Mouse (Mus musculus): ENCODE data around the gene Tspan5. TPM values are rescaled to one million over a fixed set of nuclear protein-coding genes. Genes with fewer than 3 reads are reported as not detected.

The Tspan5 gene
- 1 to 10 TPM; 1.1 to 2.0 (median 1.7) TPM for total RNA-seq (2022)

GRCm38 (mm10) chr3:138741649-138742565, at the start of gene Tspan5:
Gene Tspan5, plus strand, starts transcription at chr3:138742195.
- DNase-seq (ENCODE audit: low spot score in 2 of 2), result peak; percentile 19 to 47

GRCm38 (mm10) chr3:138692302-138692701, 49.7 kb upstream of the Tspan5 start:
- DNase-seq (ENCODE audit: low spot score in 2 of 2), result no peak

GRCm38 (mm10) chr3:138703399-138703798, 38.6 kb upstream of the Tspan5 start:
- no peak for DNase-seq (ENCODE audit: low spot score in 2 of 2)

DNA sequence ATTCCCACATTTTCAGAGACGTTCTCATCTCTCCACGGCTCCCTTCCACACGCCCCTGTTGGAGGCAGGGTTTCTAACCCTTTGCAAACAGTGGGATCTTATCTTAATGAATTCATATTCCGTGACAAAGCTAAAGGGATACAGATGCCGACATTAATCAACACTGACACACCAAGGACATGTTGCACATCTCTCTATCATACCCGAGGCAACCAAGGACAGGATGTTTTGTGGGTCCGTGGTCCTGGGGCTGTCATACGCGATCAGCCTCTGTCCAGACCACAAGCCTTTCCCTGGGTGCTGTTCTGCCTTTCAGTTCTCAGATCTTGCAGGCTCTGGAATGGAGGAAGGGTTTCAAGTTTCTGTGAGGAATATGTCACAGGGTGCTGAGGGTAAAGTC, 37.5 kb upstream of the Tspan5 start:
- DNase-seq (ENCODE audit: low spot score in 2 of 2), result no peak

DNA sequence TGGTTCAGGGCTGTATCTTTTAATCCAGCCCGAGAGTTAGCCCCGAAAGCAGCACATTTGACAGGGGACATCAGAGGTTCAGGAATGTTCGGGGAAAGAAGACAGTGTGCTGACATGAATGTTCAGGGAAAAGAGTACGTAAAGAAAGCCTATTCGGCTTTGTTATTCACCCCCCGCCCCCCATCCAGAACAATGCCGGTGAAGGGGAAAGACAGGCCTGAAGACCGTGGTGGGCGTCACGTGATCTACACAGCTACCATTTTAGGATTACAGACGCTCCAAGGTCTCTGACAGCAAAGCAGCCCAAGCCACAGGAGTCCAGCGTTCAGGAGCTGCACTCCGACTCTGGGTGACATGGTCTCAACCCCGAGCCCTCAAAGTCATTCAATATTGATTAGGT, 36.1 kb upstream of the Tspan5 start:
- DNase-seq (ENCODE audit: low spot score in 2 of 2), result no peak

- no peak for DNase-seq (ENCODE audit: low spot score in 2 of 2)
These were observed 32.8 kb upstream of the Tspan5 start for GRCm38 (mm10) chr3:138709183-138709582.

DNA sequence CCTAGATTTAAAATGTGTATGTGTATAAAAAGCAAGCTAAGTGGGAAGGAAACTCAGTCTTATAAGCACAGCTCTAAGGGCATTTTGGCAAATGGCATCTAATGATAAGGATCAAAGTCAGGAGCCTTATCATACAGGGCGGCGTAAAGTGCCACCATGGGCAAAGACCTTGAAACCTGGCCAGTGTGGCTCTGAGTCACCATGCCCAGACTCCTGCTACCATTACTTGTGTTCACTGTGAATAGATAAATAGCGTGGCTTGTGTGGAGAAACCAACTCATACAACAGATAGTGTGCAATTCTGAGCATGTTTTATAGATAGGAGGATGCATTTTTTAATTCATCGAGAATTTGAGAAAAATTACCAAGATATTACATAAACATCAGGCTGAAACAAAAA, 30.0 kb upstream of the Tspan5 start:
- DNase-seq (ENCODE audit: low spot score in 2 of 2), result no peak

DNA sequence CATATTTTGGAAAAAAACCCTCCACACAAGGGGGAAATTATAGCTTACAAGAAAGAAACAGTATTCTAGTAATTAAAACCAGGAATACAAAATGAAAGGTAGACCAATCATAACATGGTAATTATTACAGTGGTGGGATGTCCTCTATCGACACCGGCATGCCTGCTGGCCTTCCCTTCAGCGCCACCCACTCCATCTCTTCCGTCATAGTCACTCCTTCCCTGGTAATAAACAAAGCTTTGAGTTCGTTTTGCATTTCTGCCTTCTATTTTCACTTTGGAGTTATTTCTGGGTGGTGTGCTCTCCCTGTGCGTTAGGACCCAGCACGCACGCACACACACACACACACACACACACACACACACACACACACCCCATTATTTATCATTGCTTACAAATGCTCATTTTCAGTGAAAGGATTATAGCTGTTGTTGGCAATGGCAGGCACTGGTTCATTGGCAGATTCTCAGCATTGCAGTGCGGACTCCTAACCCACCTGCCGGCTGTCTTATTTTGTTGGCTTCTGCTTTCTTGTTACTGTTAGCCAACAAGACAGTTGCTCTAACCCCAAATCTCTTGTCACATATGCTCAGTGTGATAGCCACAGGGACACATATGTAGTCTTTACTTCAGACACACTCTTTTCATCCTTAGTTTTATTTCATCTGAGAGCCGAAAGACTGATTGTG, 29.4 kb upstream of the Tspan5 start:
- no peak for DNase-seq (ENCODE audit: low spot score in 2 of 2)

- no peak for DNase-seq (ENCODE audit: low spot score in 2 of 2)
These were observed 28.9 kb upstream of the Tspan5 start for GRCm38 (mm10) chr3:138713141-138713540.

GRCm38 (mm10) chr3:138714788-138715187, 27.2 kb upstream of the Tspan5 start:
- no peak for DNase-seq (ENCODE audit: low spot score in 2 of 2)

DNA sequence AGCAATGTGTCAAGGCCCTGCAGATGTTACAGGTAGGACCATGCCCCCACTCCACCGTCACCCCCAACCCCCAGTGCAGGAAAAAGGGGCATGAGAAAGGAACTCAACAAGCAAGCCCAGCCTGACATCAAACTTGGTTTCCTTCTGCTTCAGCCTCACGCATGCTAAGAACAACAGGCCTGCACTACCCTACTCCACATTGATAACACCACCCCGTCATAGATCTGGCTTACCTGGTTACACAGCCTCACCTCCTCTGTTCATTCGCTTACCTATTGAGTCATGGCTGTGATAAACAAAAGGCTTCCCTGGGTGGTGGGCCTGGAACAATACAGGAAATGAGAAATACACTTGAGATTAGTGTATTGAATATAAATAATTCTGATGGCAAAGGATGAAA, 26.8 kb upstream of the Tspan5 start:
- DNase-seq (ENCODE audit: low spot score in 2 of 2), result no peak

- no peak for DNase-seq (ENCODE audit: low spot score in 2 of 2)
These were observed 25.0 kb upstream of the Tspan5 start for GRCm38 (mm10) chr3:138717040-138717439.

- DNase-seq (ENCODE audit: low spot score in 2 of 2), result no peak
These were observed 19.8 kb upstream of the Tspan5 start for GRCm38 (mm10) chr3:138722152-138722551.

GRCm38 (mm10) chr3:138727571-138727970, 14.4 kb upstream of the Tspan5 start:
- no peak for DNase-seq (ENCODE audit: low spot score in 2 of 2)

GRCm38 (mm10) chr3:138728840-138729239, 13.2 kb upstream of the Tspan5 start:
- no peak for DNase-seq (ENCODE audit: low spot score in 2 of 2)

- no peak for DNase-seq (ENCODE audit: low spot score in 2 of 2)
These were observed 11.2 kb upstream of the Tspan5 start for GRCm38 (mm10) chr3:138730812-138731211.

DNA sequence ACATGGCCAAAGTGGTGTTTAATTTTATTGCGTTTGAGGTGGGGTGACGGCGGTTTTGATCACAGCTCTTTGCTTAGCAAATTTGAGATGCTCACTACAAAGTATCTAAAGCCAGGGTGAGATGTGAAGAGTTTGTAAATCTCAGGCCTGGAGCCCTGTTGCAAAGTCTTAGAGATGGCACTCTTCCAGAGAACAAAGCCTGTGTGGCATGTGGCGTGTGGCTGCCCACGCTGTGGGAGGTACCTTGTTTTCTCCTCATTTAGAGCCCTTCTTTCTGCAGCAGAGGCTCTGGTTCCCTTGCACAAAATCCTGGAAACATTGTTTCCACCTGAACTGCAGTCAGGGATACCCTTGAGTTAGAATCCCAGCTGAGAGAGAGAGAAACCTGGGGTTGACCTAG, 6.2 kb upstream of the Tspan5 start:
- no peak for DNase-seq (ENCODE audit: low spot score in 2 of 2)

DNA sequence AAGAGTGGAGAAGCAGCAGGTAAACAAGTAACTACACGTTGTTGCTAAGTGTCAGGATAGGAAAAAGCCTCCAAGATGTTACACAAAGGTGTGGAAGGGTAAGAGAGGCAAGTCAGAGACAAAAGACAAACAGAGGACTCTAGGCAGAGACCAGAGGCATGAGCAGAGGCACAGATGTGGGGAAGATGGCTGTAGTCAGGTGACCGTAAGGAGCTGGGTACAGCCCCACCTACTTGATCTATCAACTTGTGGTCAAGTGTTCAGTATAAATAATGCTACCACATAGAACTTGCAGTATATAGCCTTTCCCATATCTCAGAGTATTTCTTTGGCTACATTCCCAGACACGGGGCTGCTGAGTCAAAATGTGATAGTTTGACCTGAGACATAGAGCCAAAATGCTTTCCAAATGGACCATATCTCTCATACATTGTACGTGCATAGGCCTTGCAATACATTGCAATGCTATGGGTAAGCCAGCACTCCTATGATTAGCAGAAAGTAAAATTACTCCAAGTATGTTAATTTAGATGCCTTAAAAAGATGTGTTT, 2.8 kb upstream of the Tspan5 start:
- no peak for DNase-seq (ENCODE audit: low spot score in 2 of 2)

DNA sequence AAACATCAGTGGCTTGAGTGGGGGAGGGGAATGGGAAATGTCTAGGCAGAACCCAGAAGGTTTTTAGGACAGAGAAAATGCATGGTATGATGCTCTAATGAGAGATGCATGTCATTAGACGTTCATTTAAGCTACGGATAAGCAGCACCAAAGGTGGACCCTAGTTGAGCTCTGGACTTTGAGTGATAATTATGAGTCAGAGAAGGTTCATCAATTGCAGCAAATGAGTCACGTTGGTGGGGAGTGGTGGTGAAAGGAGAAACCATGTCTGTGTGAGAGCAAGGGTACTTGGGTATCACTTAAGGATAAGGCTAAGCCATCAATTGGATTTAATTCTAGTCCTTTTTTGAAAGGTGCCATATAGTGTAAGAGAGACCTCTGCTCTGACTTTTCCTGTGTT, 1.7 kb upstream of the Tspan5 start:
- DNase-seq (ENCODE audit: low spot score in 2 of 2), result no peak

GRCm38 (mm10) chr3:138740843-138741540, 1.0 kb upstream of the Tspan5 start:
- no peak for DNase-seq (ENCODE audit: low spot score in 2 of 2)

DNA sequence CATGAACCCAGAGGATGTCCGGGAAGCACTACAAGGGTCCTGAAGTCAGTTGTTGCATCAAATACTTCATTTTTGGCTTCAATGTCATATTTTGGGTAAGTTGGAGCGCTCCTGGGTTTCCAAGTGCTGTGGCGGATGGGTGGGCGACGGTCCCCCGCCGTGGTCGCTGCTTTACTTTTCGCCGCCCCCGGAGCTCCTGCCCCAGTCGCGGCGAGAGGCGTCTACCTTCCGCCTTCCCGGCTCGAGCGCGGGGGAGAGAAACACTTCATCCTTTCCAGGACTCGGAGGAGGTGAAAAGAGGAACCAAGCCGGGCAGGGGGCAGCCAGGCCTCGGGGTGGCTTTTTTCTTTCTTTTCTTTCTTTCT, 553 bp downstream of the Tspan5 start:
- DNase-seq (ENCODE audit: low spot score in 2 of 2), result no peak
